Mouse (Mus musculus): ENCODE measurements around the gene Gadd45a. TPM values are rescaled to one million over a fixed set of nuclear protein-coding genes. Genes with fewer than 3 reads are reported as not detected.

The Gadd45a gene
- total and polyA plus RNA-seq, 3 experiments, result 12.5 to 26.2 (median 19.5) TPM

- no peaks in the 10 kb centered on the region for H3K79me2 ChIP-seq (replicated peaks; ENCODE audit: control insufficient read depth, extremely low read depth, insufficient read depth, poor library complexity, severe bottlenecking)
- dilution Hi-C loops (cut with MboI; ENCODE audit: extremely low pct_ligation_motif_present, extremely low pct_unique_long_range_greater_than_20kb, low sequenced_read_pairs), result no loop called here
These were observed 9.7 kb downstream of the Gadd45a start for GRCm38 (mm10) chr6:67027438-67028142.

DNA sequence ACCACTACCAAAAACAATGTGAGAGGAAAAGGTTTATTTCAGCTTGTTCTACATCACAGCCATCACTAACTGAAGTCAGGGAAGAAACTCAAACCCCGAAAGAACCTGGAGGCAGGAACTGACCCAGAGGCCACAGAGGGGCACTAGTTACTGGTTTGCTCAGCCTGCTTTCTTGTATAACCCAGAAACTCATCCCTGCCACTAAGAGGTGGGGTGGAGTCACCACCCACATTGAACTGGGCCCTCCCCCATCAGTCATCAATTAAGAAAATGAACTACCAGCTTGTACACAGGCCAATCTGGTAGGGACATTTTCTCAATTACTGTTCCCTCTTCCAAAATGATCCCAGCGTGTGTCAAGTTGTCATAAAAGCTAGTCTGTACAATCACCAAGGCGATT is 10.6 kb downstream of the Gadd45a start:
- Histone ChIP-seq H3K9ac (ENCODE audit: insufficient read depth, low read depth) (no peak overlapping the region), H3K4me3 (replicated peaks in 1 of 3; ENCODE audit: low read depth in 2 of 3, low read length in 2 of 3, poor library complexity in 1 of 3) (no peak overlapping the region), H3K4me1 (ENCODE audit: control insufficient read depth in 1 of 2, insufficient read depth in 2 of 2) (peaks cover 2 to 29% of the 10 kb centered on the region in 2 experiments; a peak in 3 of 4 replicates), H3K36me3 (replicated peaks in 1 of 2; ENCODE audit: control insufficient read depth in 1 of 2, insufficient read depth in 1 of 2, low read length in 1 of 2) (peaks cover 0 to 4% of the 10 kb centered on the region in 2 experiments), H3K27me3 (replicated peaks) (no peaks in the 10 kb centered on the region), H3K27ac (ENCODE audit: insufficient read depth, low read depth) (no peak overlapping the region), H3K79me2 (replicated peaks; ENCODE audit: control insufficient read depth, extremely low read depth, insufficient read depth, poor library complexity, severe bottlenecking) (no peaks in the 10 kb centered on the region), H3K9me3 (replicated peaks; ENCODE audit: low read length) (no peaks in the 10 kb centered on the region), H3K4me2 (ENCODE audit: insufficient read depth, low read depth, poor library complexity, severe bottlenecking) (no peak overlapping the region)
- in situ Hi-C loops (cut with MboI; ENCODE audit: low pct_ligation_motif_present, low pct_unique_long_range_greater_than_20kb, low sequenced_read_pairs), result loop anchor here (5.0 kb wide), 1 partner anchor 59 kb away; no protein-coding TSS in a partner anchor
- no peak for TF ChIP-seq POLR2AphosphoS2 (IDR thresholded peaks at IDR 0.05; ENCODE audit: low read depth, low read length)
- TF ChIP-seq IRF4 (IDR thresholded peaks at IDR 0.05; ENCODE audit: low read depth, low read length), result no peak
- no peak for TF ChIP-seq BHLHE40 (IDR thresholded peaks at IDR 0.05; ENCODE audit: low read depth, low read length)
- TF ChIP-seq ETS1 (conservative IDR thresholded peaks at IDR 0.05; ENCODE audit: low read depth, low read length), result no peak
- no peak for TF ChIP-seq TBP (conservative IDR thresholded peaks at IDR 0.05; ENCODE audit: low read depth, low read length)
- dilution Hi-C loops (cut with MboI; ENCODE audit: extremely low pct_ligation_motif_present, extremely low pct_unique_long_range_greater_than_20kb, low sequenced_read_pairs), result no loop called here
- DNase-seq (ENCODE audit: extremely low read depth), result no peak

More at GRCm38 (mm10) chr6:67027438-67028142, 9.7 kb downstream of the Gadd45a start:
- no peak overlapping the region for H3K27ac ChIP-seq (ENCODE audit: insufficient read depth, low read depth)
- no peaks in the 10 kb centered on the region for H3K9me3 ChIP-seq (replicated peaks; ENCODE audit: low read length)
- TF ChIP-seq MEF2A (IDR thresholded peaks at IDR 0.05; ENCODE audit: borderline replicate concordance, low read depth, low read length), result no peak
- TF ChIP-seq NELFE (IDR thresholded peaks at IDR 0.05; ENCODE audit: low read depth, low read length), result no peak
- TF ChIP-seq MYC (IDR thresholded peaks at IDR 0.05; ENCODE audit: low read depth, low read length), result no peak
- TF ChIP-seq BHLHE40 (IDR thresholded peaks at IDR 0.05; ENCODE audit: low read depth, low read length), result no peak
- TF ChIP-seq TCF12 (IDR thresholded peaks at IDR 0.05; ENCODE audit: low read depth, low read length), result no peak
- no peak for TF ChIP-seq MXI1 (IDR thresholded peaks at IDR 0.05; ENCODE audit: low read depth, low read length)
- no peak for TF ChIP-seq CHD1 (IDR thresholded peaks at IDR 0.05; ENCODE audit: low read depth, low read length)
- no peak for TF ChIP-seq CTCF (conservative IDR thresholded peaks at IDR 0.05 in 1 of 2, IDR thresholded peaks at IDR 0.05 in 1 of 2; ENCODE audit: low read depth in 2 of 2, low read length in 2 of 2)
- no peak for TF ChIP-seq POLR2AphosphoS2 (IDR thresholded peaks at IDR 0.05; ENCODE audit: low read depth, low read length)
- no peak for TF ChIP-seq JUN (IDR thresholded peaks at IDR 0.05; ENCODE audit: insufficient read depth, low read depth, low read length)
- no peak for TF ChIP-seq ZKSCAN1 (IDR thresholded peaks at IDR 0.05; ENCODE audit: borderline replicate concordance, low read depth, low read length)
- TF ChIP-seq IRF4 (IDR thresholded peaks at IDR 0.05; ENCODE audit: low read depth, low read length), result no peak
- no peak for TF ChIP-seq POLR2A (IDR thresholded peaks at IDR 0.05; ENCODE audit: low read depth, low read length)
- TF ChIP-seq HCFC1 (IDR thresholded peaks at IDR 0.05; ENCODE audit: low read depth, low read length), result no peak
- TF ChIP-seq SIN3A (IDR thresholded peaks at IDR 0.05; ENCODE audit: low read length), result no peak
- TF ChIP-seq TBP (conservative IDR thresholded peaks at IDR 0.05; ENCODE audit: low read depth, low read length), result no peak
- no peak for TF ChIP-seq KAT2A (IDR thresholded peaks at IDR 0.05; ENCODE audit: insufficient replicate concordance, low read length)
- no peak for TF ChIP-seq USF1 (IDR thresholded peaks at IDR 0.05; ENCODE audit: low read depth, low read length)
- TF ChIP-seq RCOR1 (conservative IDR thresholded peaks at IDR 0.05; ENCODE audit: low read depth, low read length), result no peak
- no peak overlapping the region for H3K9ac ChIP-seq (ENCODE audit: insufficient read depth, low read depth)
- DNase-seq (ENCODE audit: extremely low read depth), result no peak
- peaks cover 6 to 32% of the 10 kb centered on the region in 2 experiments for H3K4me1 ChIP-seq (ENCODE audit: control insufficient read depth in 1 of 2, insufficient read depth in 2 of 2)
- H3K4me2 ChIP-seq (ENCODE audit: insufficient read depth, low read depth, poor library complexity, severe bottlenecking), result no peak overlapping the region
- no peaks in the 10 kb centered on the region for H3K36me3 ChIP-seq (replicated peaks in 1 of 2; ENCODE audit: control insufficient read depth in 1 of 2, insufficient read depth in 1 of 2, low read length in 1 of 2)
- H3K4me3 ChIP-seq (replicated peaks in 1 of 3; ENCODE audit: low read depth in 2 of 3, low read length in 2 of 3, poor library complexity in 1 of 3), result no peak overlapping the region
- in situ Hi-C loops (cut with MboI; ENCODE audit: low pct_ligation_motif_present, low pct_unique_long_range_greater_than_20kb, low sequenced_read_pairs), result loop anchor here (5.0 kb wide), 1 partner anchor 60 kb away; no protein-coding TSS in a partner anchor
- no peaks in the 10 kb centered on the region for H3K27me3 ChIP-seq (replicated peaks)
